Mouse (Mus musculus) left cerebral cortex, adult 11 months (tissue): ENCODE measurements around the gene Ccsap.

ENCODE experiments used
- DNase-seq: peaks from one replicate; pipeline ENCODE4 v3.0.0; 2022; ENCODE audit warnings: low spot score

The Ccsap gene

DNA sequence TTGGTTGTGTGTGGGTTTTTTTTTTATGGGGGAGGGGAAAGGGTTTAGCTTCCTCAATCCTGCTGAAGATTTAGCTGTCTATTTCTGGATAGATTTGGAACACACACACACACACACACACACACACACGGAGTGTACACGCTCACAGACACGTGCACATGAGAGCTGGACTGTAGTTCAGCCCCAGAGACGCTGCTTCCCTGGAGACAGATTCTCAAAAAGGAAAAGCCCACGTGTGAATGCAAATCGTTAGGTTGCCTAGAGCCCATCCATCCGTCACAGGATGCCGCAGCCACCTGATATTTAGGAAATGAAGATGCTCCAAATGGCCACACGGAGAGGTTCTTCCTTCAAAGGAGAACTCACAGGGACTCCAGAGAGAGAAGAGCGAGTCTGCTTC lies 20.3 kb upstream of the Ccsap start:
- peak; percentile 71 for DNase-seq

DNA sequence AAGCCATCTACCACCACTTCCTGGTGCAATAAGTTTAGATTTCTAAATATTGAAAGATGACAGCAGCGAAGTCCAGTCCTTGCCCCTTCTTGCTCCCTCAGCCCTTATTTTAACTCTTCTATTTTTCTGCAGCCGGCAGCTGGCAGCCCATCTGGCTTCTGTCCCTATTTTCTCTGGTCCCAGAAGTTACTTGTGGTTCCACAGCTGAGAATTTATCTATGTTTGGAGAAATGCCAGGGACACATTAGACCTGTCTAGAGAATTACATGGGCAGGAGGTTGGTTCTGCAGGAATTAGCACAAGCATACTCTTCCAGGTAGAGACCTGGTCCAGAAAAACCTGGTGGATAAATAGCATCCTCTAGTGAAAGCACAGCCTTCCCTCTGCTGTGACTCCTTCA lies 17.9 kb upstream of the Ccsap start:
- DNase-seq: no peak

DNA sequence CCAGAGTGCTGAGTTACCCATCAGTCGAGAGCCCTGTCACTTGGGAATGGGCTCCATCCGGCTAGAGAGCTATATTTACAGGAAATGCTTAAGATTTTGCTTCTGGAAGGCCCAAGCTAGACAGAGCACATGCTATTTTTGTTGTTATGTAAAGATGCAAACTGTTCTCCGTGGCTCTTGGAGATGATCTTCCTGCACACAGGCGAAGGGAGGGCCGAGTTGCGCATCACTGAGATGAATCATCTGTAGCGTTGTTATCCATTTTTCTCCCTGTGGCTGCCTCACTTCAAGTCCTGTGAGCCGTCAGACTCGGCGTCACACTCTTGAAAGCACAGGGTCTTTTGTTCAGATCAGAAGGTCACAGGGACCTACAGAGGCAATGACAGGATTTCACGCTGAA lies 14.3 kb upstream of the Ccsap start:
- no peak for DNase-seq

DNA sequence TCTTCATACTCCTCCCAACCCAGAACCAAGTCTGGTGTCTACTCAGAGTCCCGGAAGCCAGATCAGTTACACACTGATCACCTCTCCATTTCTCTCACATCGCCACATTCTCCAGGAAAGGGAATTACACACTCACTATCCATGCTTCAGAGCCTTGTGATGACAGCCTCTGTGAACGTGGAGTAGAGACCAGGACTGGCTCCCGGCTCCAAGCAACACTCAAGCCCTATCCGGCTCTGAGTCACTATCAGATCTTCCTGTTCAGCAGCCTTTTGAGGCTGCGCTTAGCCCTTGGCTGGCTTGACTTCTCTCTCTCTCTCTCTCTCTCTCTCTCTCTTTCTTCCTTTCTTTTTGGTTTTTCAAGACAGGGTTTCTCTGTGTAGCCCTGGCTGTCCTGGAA lies 13.4 kb upstream of the Ccsap start:
- DNase-seq: no peak

DNA sequence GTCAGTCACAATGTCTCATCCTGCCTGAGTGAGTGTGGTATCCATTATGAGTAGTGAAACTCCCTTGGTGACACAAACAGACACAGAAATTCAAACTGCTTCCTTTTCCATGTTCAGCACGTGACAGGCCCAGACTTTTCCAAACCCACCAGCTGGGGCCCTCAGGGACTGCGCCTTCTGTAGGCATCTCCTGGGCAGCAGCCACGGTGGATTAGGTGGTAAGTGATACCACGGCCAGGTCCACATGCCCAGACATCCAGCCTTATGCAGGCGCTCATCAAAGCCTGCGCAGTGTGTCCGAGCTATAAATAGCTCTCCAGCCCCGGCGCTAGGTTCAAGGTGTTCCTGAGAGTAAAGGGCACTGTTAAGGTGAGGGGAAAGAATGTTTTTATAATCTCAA lies 12.0 kb upstream of the Ccsap start:
- DNase-seq: no peak

GRCm38 (mm10) chr8:123866971-123867370 lies 7.0 kb upstream of the Ccsap start:
- no peak for DNase-seq

GRCm38 (mm10) chr8:123865786-123866185 lies 5.8 kb upstream of the Ccsap start:
- no peak for DNase-seq

DNA sequence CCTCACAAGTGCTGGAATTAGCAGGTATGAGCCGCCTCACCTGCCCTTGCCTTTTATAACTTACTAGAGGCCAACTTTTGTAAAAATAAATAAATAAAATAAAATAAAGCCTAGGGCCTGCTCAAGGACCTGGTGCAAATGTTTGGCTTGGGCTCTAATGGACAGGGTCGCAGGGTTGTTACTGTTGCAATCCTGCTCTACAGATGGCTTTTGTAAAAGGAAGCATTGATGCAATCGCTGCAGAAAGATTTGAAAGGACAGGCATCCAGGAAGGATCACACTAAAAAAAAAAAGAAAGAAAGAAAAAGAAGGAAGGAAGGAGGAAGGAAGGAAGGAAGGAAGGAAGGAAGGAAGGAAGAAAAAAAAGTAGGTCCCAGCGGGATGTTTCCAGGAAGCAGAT lies 377 bp upstream of the Ccsap start:
- no peak for DNase-seq

DNA sequence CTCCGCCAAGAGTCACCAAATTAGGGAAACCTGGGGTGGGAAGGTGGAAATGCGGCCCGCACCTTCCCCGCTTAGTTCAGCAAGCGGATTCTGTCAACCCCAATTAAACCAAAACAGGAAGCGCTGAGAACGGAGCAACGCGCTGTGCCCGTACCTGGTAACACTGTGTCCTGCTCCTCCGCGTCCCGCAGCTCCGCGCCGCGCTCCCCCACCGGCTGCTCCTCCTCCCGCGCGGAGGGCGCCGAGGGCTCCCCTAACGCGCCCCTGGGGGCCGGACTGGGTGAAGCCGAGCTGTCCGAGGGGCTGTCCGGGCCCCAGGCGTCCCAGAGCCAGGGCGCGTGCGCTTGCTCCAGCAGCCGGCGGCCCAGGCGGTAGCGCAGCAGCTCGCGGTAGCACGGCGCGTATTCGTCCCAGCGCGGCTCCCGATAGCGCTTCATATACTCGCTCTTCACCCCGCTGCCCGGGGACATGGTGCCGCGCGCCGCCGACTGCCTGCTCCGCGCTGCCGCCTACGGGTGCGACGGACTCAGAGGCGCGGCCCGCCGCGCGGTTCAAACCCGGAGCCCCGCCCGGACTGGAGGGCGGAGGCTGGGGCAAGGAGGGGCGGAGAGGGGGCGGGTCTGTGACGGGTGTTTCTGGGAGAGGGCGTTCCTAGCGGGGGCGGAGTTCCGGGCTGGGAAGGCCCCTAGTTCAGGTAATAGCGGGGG lies 915 bp downstream of the Ccsap start:
- DNase-seq: peak; percentile 88

DNA sequence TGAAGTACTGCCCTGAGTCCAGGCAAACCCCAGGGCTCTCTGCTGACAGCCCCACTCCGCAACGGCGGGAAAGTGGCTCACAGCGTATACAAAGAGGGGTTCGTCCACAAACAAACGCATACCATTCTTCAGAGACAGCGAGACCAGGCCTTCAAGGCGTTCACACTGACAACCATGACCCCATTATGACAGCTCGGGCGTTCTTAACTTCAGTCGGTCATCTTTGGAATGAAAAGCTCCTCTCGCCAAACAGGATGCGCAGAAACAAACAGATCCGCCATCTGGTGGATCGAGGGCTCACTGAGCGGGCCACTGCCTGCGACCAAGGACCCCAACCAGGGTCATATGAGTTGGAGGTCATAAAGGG lies 1.5 kb downstream of the Ccsap start:
- no peak for DNase-seq

DNA sequence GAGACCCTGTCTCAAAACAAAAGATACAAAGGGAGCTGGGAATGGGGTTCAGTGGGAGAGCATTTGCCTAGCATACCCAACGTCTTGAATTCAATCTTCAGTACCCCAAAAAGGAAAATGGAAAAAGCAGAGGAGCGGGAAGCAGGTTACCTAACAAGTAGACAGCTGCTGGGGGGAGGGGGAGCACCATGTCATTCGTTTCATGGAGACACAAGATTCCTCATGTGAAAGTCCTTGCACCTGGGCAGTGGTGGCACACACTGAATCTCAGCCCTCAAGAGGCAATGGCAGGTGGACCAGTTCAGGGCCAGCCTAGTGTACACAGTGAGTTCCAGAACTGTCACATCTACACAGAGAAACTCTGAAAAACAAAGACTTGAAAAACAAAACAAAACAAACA lies 2.6 kb downstream of the Ccsap start:
- no peak for DNase-seq

DNA sequence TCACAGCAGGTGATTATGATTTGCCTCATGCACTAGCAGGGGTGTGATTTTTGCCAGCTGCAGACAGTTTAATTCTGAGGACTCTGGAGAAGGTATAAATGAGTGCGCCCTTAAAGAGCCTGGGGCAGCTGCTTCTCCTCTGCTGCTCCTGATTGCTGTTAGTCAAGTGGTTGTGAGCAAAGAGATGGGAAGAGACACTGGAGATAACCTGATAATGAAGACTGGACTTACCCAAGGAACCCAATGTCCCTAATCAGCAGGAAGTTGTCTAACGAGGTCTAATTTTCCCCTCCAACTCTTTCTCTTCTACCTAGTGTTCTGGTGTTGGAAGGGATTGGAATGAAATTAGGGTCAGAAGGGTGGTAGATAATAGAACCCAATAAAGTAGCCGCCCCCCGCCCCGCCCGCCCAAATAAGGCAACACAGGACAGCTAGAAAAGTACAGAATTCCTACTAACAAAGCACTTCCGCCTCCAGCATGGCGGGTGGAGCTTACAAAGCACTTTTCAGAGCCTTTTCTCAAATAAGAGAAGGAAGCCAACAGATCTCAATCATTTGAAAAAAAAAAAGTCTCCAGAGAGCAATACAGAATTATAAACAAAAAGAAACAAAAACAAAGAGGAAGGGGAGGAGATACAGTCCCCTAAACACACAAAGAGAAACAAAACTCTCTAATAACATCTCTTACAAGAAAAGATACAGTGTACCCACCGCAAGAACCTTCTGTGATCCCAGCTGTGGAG lies 5.1 kb downstream of the Ccsap start:
- DNase-seq: no peak

GRCm38 (mm10) chr8:123854252-123854651 lies 5.8 kb downstream of the Ccsap start:
- no peak for DNase-seq

DNA sequence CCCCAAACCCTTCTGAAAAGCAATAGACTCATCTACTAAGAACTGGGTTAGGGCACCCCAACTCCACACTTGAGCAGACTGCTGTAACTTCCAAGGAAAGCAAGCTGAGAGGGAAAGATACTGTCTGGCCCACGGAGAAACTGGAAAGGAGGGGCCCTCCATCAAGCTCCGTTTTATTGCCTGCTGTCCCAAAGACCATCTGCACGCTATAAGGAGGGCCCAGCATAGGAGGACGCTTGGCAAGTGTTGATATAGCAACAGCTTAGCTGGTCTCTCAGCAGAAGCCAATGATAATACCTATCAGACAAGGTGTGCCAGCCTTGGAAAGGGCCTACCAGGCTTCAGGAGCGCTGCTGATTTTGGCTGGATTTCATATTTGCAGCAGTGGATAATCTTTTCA lies 8.4 kb downstream of the Ccsap start:
- DNase-seq: no peak

DNA sequence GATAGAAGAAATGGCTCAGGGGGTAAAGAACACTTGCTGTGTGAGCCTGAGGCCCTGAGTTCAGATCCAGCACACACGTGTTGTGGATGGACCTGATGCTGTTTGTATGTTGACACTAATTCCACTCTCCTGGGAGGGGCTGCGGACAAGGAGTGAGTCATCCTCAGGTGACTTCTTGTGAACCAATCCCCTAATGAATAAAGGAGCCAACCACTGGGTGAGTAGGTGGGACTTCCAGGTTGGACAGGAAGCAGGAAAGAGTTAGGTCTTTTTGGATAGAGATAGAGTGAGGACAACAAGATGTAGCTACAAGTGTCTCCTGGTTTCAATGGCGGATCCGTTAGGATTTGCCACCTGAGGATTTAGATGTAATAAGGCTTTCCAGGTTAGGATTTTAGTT lies 10.7 kb downstream of the Ccsap start:
- no peak for DNase-seq

- no peak for DNase-seq
Observed at GRCm38 (mm10) chr8:123847546-123847945, 12.5 kb downstream of the Ccsap start.

GRCm38 (mm10) chr8:123846509-123846908 lies 13.5 kb downstream of the Ccsap start:
- DNase-seq: no peak

- no peak for DNase-seq
Observed at GRCm38 (mm10) chr8:123845991-123846390, 14.0 kb downstream of the Ccsap start.

- DNase-seq: no peak
Observed at GRCm38 (mm10) chr8:123845114-123845513, 14.9 kb downstream of the Ccsap start.

- no peak for DNase-seq
Observed at GRCm38 (mm10) chr8:123844341-123844740, 15.7 kb downstream of the Ccsap start.

DNA sequence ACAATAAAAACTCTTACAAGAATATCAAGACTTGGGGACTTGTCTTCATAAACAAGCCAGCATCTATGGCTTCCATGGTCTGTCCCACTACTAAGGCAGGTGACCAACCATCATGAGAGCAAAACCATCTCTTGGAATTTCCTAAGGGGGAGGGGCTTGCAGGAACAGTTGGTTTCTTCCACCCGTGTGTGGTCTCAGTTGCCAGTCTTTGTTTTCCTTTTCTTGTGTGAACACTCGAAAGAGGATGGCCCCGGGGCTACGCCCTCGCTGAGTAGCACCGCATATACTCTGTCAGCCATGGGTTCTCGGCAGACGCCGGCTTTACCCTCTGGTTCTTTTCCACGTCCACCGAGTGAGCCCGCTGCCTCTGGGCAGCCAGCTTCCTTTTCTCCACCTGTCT lies 17.9 kb downstream of the Ccsap start:
- DNase-seq: no peak

DNA sequence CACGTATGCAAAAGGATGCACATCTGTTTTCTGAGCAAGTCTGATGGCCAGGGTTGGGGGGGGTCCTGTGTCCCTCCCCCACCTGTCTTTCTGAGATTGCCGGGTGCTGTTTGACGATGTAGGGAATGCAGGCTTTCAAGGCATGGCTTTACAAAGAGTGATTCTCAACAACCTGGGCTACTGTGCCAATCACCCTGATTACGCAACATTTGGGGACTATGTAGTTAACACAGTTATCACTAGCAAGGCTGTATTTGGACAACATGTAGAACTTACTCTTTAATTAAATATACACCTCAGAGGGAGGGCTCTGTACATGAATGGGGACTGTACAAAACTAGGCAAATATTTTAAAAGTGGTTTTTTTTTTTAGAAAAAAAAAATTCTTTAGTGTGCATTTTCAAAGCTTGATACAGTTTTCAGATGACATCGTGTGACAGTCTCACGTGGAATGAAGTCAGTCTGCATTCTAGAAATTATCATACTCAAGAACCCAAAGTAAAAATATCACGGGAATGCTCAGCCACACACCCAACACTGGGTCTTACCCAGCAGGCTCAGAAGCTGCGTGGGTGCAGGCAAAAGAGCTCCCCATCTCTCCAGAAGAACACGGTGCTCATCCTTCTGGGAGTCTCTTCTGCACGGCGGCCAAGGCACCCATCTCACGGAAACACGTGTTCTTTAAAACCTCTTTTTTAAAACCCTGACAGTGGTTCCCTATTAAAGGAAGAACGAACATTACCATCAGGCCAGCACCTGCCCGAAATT lies 19.2 kb downstream of the Ccsap start:
- DNase-seq: peak; percentile 83

GRCm38 (mm10) chr8:123838496-123838895 lies 21.5 kb downstream of the Ccsap start:
- no peak for DNase-seq
